Mouse (Mus musculus): ENCODE measurements around the gene Exosc5. TPM values are rescaled to one million over a fixed set of nuclear protein-coding genes. Genes with fewer than 3 reads are reported as not detected.

Gene Exosc5
- total and polyA plus RNA-seq, 3 experiments = 105 to 125 (median 123) TPM

- H3K9me3 ChIP-seq (replicated peaks; ENCODE audit: low read length) = peaks cover 6% of the 10 kb centered on the region
- no peak overlapping the region for H3K27ac ChIP-seq (ENCODE audit: insufficient read depth, low read depth)
- dilution Hi-C loops (cut with MboI; ENCODE audit: extremely low pct_ligation_motif_present, extremely low pct_unique_long_range_greater_than_20kb, low sequenced_read_pairs) (no loop called here), in situ Hi-C loops (cut with MboI; ENCODE audit: low pct_ligation_motif_present, low pct_unique_long_range_greater_than_20kb, low sequenced_read_pairs) (no loop called here)
- no peaks in the 10 kb centered on the region for H3K27me3 ChIP-seq (replicated peaks)
- DNase-seq (ENCODE audit: extremely low read depth) = no peak
- no peak overlapping the region for H3K4me3 ChIP-seq (replicated peaks in 1 of 3; ENCODE audit: low read depth in 2 of 3, low read length in 2 of 3, poor library complexity in 1 of 3)
- H3K79me2 ChIP-seq (replicated peaks; ENCODE audit: control insufficient read depth, extremely low read depth, insufficient read depth, poor library complexity, severe bottlenecking) = no peaks in the 10 kb centered on the region
- H3K4me1 ChIP-seq (ENCODE audit: control insufficient read depth in 1 of 2, insufficient read depth in 2 of 2) = peaks cover 0 to 7% of the 10 kb centered on the region in 2 experiments; a peak in 2 of 4 replicates
- H3K36me3 ChIP-seq (replicated peaks in 1 of 2; ENCODE audit: control insufficient read depth in 1 of 2, insufficient read depth in 1 of 2, low read length in 1 of 2) = peaks cover 22 to 46% of the 10 kb centered on the region in 2 experiments
- no peak overlapping the region for H3K4me2 ChIP-seq (ENCODE audit: insufficient read depth, low read depth, poor library complexity, severe bottlenecking)
- peak in 1 of 2 experiments; percentile 48; a peak in 2 of 4 replicates for TF ChIP-seq CTCF (conservative IDR thresholded peaks at IDR 0.05 in 1 of 2, IDR thresholded peaks at IDR 0.05 in 1 of 2; ENCODE audit: low read depth in 2 of 2, low read length in 2 of 2)
- TF ChIP-seq SIN3A (IDR thresholded peaks at IDR 0.05; ENCODE audit: low read length) = no peak
- no peak for TF ChIP-seq HCFC1 (IDR thresholded peaks at IDR 0.05; ENCODE audit: low read depth, low read length)
- no peak overlapping the region for H3K9ac ChIP-seq (ENCODE audit: insufficient read depth, low read depth)
These were observed 13.5 kb downstream of the Exosc5 start for GRCm38 (mm10) chr7:25672442-25672841.

GRCm38 (mm10) chr7:25674297-25674696 is 15.3 kb downstream of the Exosc5 start:
- Histone ChIP-seq H3K9ac (ENCODE audit: insufficient read depth, low read depth) (no peak overlapping the region), H3K4me2 (ENCODE audit: insufficient read depth, low read depth, poor library complexity, severe bottlenecking) (no peak overlapping the region), H3K4me3 (replicated peaks in 1 of 3; ENCODE audit: low read depth in 2 of 3, low read length in 2 of 3, poor library complexity in 1 of 3) (no peak overlapping the region), H3K27ac (ENCODE audit: insufficient read depth, low read depth) (no peak overlapping the region), H3K4me1 (ENCODE audit: control insufficient read depth in 1 of 2, insufficient read depth in 2 of 2) (peaks cover 2 to 24% of the 10 kb centered on the region in 2 experiments; a peak in 2 of 4 replicates), H3K9me3 (replicated peaks; ENCODE audit: low read length) (peaks cover 6% of the 10 kb centered on the region), H3K79me2 (replicated peaks; ENCODE audit: control insufficient read depth, extremely low read depth, insufficient read depth, poor library complexity, severe bottlenecking) (no peaks in the 10 kb centered on the region), H3K36me3 (replicated peaks in 1 of 2; ENCODE audit: control insufficient read depth in 1 of 2, insufficient read depth in 1 of 2, low read length in 1 of 2) (peaks cover 4 to 27% of the 10 kb centered on the region in 2 experiments), H3K27me3 (replicated peaks) (no peaks in the 10 kb centered on the region)
- dilution Hi-C loops (cut with MboI; ENCODE audit: extremely low pct_ligation_motif_present, extremely low pct_unique_long_range_greater_than_20kb, low sequenced_read_pairs) (no loop called here), in situ Hi-C loops (cut with MboI; ENCODE audit: low pct_ligation_motif_present, low pct_unique_long_range_greater_than_20kb, low sequenced_read_pairs) (no loop called here)
- DNase-seq (ENCODE audit: extremely low read depth) = no peak
- TF ChIP-seq EP300 (IDR thresholded peaks at IDR 0.05; ENCODE audit: low read length) (no peak), UBTF (IDR thresholded peaks at IDR 0.05; ENCODE audit: low read depth, low read length) (no peak), RAD21 (IDR thresholded peaks at IDR 0.05; ENCODE audit: low read depth, low read length) (no peak), MAX (IDR thresholded peaks at IDR 0.05; ENCODE audit: low read length) (no peak), POLR2AphosphoS2 (IDR thresholded peaks at IDR 0.05; ENCODE audit: low read depth, low read length) (no peak), MAFK (IDR thresholded peaks at IDR 0.05; ENCODE audit: insufficient replicate concordance, low read length) (no peak), TBP (conservative IDR thresholded peaks at IDR 0.05; ENCODE audit: low read depth, low read length) (no peak), TCF12 (IDR thresholded peaks at IDR 0.05; ENCODE audit: low read depth, low read length) (no peak), MYC (IDR thresholded peaks at IDR 0.05; ENCODE audit: low read depth, low read length) (no peak), RCOR1 (conservative IDR thresholded peaks at IDR 0.05; ENCODE audit: low read depth, low read length) (no peak), ZMIZ1 (IDR thresholded peaks at IDR 0.05; ENCODE audit: low read depth, low read length) (no peak), ELF1 (IDR thresholded peaks at IDR 0.05; ENCODE audit: low read depth, low read length) (no peak), JUN (IDR thresholded peaks at IDR 0.05; ENCODE audit: insufficient read depth, low read depth, low read length) (no peak), ETS1 (conservative IDR thresholded peaks at IDR 0.05; ENCODE audit: low read depth, low read length) (no peak)
